Mouse (Mus musculus) intestine, embryonic 15.5 days (tissue): ENCODE measurements around the gene Iscu. TPM values are rescaled to one million over a fixed set of nuclear protein-coding genes. Genes with fewer than 3 reads are reported as not detected.
"Not testable (repeated sequence)": the region's sequence is repeated elsewhere in the genome, so short reads cannot be mapped to it uniquely, and the experiment has no call there.

Source experiments
- ATAC-seq: fragments of 200-750 bp; cut with Nextera tagmentation; 2 replicates; pipeline ENCODE4 v1.8.0; 2017; ENCODE audit warnings: moderate TSS enrichment, moderate library complexity
- H3K27ac ChIP-seq: fragments of 300-500 bp; sonication (generic); 2 replicates; pipeline ENCODE4 v1.5.1; 2015; ENCODE audit warnings: mild to moderate bottlenecking, inconsistent platforms
- H3K27me3 ChIP-seq: fragments of 300-500 bp; sonication (generic); replicated peaks from 2 replicates; pipeline ENCODE4 v1.6.1; 2015; ENCODE audit warnings: inconsistent platforms
- H3K36me3 ChIP-seq: fragments of 300-500 bp; sonication (generic); 2 replicates; pipeline ENCODE4 v1.6.1; 2015; ENCODE audit warnings: inconsistent platforms
- H3K4me1 ChIP-seq: fragments of 300-500 bp; sonication (generic); replicated peaks from 2 replicates; pipeline ENCODE4 v1.6.1; 2015; ENCODE audit warnings: inconsistent platforms
- H3K4me2 ChIP-seq: fragments of 300-500 bp; sonication (generic); replicated peaks from 2 replicates; pipeline ENCODE4 v1.6.1; 2015; ENCODE audit warnings: mild to moderate bottlenecking, inconsistent platforms
- H3K4me3 ChIP-seq: fragments of 300-500 bp; sonication (generic); replicated peaks from 2 replicates; pipeline ENCODE4 v1.5.1; 2015; ENCODE audit warnings: inconsistent platforms
- H3K9ac ChIP-seq: fragments of 300-500 bp; sonication (generic); 2 replicates; pipeline ENCODE4 v1.6.1; 2015; ENCODE audit warnings: inconsistent platforms
- H3K9me3 ChIP-seq: fragments of 300-500 bp; sonication (generic); 2 replicates; pipeline ENCODE4 v1.6.1; 2016; ENCODE audit warnings: inconsistent platforms
- WGBS: fragments of 180-500 bp; shearing (Covaris S2); methylation state at CpG from one replicate; pipeline ENCODE4 v1.1.7; 2015; 5-methylcytosine and 5-hydroxymethylcytosine counted together
- polyA plus RNA-seq: library from polyadenylated mRNA; unstranded; fragments of >200 nt; fragmentation: Nextera tagmentation; extraction: Ambion mirVana; gene quantifications from 2 replicates; pipeline ENCODE4 v1.2.1, GENCODE M21; 2015

Iscu gene
- polyA plus RNA-seq, 1 experiment from 2014 or later, result 115 TPM

DNA sequence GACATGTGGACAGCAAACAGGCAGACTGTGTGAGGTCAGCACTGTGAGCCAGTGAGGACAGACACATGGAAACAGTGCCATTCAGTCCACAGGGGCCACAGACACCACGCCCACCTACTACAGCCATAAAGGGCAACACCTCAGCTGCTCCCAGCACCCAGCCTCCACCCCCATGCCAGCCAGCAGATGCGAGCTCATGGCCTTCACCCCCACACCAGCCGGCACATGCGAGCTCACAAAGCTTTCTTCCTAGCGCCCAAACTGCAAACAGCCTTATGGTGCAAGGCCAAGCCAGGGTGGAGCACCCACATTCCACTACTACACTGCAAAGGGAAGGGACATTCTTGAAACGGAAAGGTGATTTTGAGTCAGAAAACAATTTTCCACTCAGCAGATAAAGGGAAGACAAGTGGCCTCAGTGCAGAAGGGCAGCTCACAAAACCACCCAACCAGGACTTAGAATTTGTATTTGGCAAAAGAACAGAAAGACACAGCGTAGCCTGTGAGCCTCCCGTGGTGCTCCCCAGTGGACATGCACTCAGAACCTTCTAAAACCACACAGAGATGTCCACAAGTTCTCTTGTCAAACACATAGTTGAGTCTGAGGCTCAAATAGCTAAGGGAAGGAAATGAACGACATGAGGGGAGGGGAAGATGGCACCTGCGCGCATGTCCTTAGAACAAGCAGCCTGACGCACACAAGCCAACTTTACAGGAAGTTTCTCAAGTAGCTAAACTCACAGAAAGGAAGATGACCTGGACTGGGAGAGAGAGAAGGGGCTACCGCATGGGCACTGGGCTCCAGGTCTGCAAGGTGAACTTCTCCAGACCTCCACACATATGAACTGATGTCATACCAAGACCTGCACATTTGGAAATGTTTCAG, 6.7 kb upstream of the Iscu start:
- H3K27ac ChIP-seq, result no peak overlapping the region
- H3K4me2 ChIP-seq, result no peak overlapping the region
- H3K36me3 ChIP-seq, result peaks cover 36% of the 10 kb centered on the region
- ATAC-seq, result peak; percentile 46; the same call in 1 of the 2 replicates
- no peak overlapping the region for H3K4me3 ChIP-seq
- H3K9me3 ChIP-seq, result no peaks in the 10 kb centered on the region
- no peaks in the 10 kb centered on the region for H3K27me3 ChIP-seq
- H3K4me1 ChIP-seq, result peaks cover 13% of the 10 kb centered on the region
- H3K9ac ChIP-seq, result no peak overlapping the region
- 78% methylated on average over 13 of the region's 13 CpGs for WGBS

DNA sequence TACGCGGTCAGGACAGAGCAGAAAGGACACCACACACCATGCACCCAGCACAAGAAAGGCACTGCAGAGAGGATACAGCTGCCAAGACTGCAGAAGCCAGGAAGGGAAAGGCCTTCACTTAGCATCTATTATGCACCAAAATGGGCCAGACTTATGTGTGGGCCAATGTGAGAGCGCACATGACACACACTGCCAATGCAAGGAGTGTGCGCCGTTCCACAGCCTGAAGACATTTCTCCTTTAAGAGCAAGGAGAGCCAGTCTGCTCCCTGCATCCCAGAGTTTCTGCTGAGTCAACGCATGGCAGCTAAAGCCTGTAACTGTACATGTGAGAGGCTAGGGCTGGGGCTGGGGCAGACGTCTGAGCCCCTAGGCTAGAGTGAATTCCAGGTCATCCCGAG, 3.7 kb upstream of the Iscu start:
- 94% methylated on average over 8 of the region's 8 CpGs for WGBS

DNA sequence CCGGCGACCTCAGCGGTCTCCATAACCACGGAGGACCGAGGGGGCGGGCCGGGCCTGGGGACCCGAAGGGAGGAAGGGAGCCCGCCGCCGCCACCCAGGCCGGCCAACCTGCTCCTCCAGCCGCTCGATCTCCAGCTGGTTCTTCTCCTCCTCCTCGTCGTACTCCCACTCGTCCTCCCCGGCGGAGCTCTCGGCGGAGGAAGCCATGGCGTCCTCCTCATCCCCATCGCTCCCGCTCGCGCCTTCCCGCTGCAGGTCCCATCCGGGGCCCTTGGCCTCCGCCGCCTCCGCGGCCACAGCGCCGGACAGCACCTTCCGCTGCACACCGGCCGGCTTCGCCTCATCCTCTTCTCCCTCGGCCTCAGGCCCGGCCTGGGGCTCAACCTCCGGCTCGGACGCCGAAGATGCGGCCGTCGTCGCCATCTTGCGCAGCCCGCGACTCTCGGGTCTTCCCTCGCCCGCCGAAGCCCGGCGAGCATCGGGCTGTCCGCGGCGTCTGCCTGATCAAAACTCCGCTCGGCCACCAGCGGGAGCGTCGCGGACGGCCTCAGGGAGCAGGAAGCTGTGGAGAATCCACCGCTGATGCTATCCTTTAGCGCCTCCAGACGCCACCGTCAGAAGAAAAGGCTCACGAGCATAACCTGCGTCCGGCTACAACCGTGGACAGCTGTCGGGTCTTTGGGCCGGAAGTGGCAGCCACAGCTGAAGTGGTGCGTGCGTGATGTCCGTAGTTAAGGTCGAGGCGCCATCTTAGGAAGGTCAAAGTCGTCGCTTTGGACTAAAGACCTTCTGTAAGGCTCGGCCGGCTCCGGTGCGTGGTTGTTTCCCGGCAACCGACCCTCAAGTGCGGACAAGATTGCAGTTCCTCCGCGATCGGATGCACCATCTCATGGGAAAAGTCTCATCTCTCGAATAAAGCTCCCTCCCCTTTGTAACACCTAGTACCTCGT, 1.1 kb upstream of the Iscu start:
- peak; percentile 83 for ATAC-seq
- Histone ChIP-seq H3K9me3 (no peaks in the 10 kb centered on the region), H3K27ac (peak overlapping the region; percentile 99), H3K9ac (peak overlapping the region; percentile 84), H3K4me1 (peaks cover 17% of the 10 kb centered on the region), H3K36me3 (peaks cover 16% of the 10 kb centered on the region; the same call in 1 of the 2 replicates), H3K4me3 (peak overlapping the region; percentile 73), H3K4me2 (peak overlapping the region; percentile 85), H3K27me3 (no peaks in the 10 kb centered on the region)
- under 1% methylated on average over 94 of the region's 97 CpGs for WGBS

More for the DNA sequence above, 3.7 kb upstream of the Iscu start:
- H3K4me3 ChIP-seq, result no peak overlapping the region
- no peak overlapping the region for H3K9ac ChIP-seq
- no peaks in the 10 kb centered on the region for H3K9me3 ChIP-seq
- no peak overlapping the region for H3K4me2 ChIP-seq
- H3K4me1 ChIP-seq, result peaks cover 16% of the 10 kb centered on the region
- no peaks in the 10 kb centered on the region for H3K27me3 ChIP-seq
- no peak overlapping the region for H3K27ac ChIP-seq
- no peak for ATAC-seq
- H3K36me3 ChIP-seq, result peaks cover 13% of the 10 kb centered on the region

DNA sequence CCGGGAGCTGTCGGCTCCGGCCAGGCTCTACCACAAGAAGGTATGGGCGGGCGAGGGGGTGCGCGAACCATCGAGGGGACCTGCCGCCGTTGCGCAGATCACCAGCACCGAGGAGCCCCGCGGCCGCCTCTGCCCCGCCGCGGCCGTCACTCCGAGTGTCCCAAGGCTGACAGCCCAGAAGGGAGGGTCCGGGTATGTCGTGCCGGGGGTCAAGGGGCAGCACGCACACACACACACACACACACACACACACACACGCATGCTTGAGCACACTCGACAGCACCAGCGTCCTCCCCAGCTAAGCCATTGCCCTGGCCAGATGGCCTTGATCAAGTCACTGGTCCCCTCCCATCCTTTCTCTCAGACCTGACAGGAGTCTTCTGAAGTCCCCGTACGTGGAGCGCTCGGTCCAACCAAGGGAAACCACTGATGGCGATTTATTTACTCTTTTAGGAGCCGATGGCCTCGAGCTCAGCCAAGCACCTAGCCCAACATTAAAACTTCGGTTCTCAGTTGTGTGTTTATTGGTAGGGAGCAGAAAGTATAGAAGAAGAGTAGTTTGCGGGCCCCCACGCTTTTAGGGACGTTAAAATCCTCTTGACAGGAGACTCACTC, 464 bp downstream of the Iscu start:
- Histone ChIP-seq H3K4me2 (peak overlapping the region; percentile 85), H3K27me3 (no peaks in the 10 kb centered on the region), H3K9me3 (no peaks in the 10 kb centered on the region), H3K9ac (peak overlapping the region; percentile 61), H3K36me3 (peaks cover 18% of the 10 kb centered on the region), H3K4me3 (peak overlapping the region; percentile 73), H3K4me1 (peaks cover 17% of the 10 kb centered on the region), H3K27ac (peak overlapping the region; percentile 18)
- 1% methylated on average over 38 of the region's 38 CpGs for WGBS
- ATAC-seq, result peak; percentile 54

DNA sequence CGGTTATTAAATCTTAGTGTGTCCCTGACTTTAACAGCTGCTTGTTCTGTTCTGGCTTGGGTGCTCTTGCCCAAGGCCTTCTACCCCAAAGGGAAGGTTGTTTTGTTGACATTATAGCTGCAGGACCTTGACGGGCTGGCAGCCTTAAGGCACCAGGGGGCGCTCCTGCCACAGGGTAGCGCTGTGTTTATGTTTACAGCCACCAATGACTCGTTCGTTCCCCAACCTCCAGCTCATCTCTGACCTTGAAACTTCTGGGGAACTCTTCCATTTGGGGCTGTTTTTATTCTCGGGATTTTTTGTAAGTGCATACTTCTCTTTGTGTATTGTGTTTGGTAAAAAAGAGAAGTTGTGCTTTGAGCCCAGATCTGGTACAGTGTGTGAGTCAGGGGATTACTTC, 1.1 kb downstream of the Iscu start:
- H3K27me3 ChIP-seq, result no peaks in the 10 kb centered on the region
- peak overlapping the region; percentile 85 for H3K4me2 ChIP-seq
- H3K36me3 ChIP-seq, result peaks cover 16% of the 10 kb centered on the region
- no peaks in the 10 kb centered on the region for H3K9me3 ChIP-seq
- 0 out of 2 replicates have a peak overlapping the region, but pooled peaks have one; percentile 61 for H3K9ac ChIP-seq
- 0% methylated on average over 7 of the region's 7 CpGs for WGBS
- peak overlapping the region; percentile 73 for H3K4me3 ChIP-seq
- 0 out of 2 replicates have a peak, but pooled peaks have one; percentile 21 for ATAC-seq
- peaks cover 17% of the 10 kb centered on the region for H3K4me1 ChIP-seq
- H3K27ac ChIP-seq, result no peak overlapping the region

DNA sequence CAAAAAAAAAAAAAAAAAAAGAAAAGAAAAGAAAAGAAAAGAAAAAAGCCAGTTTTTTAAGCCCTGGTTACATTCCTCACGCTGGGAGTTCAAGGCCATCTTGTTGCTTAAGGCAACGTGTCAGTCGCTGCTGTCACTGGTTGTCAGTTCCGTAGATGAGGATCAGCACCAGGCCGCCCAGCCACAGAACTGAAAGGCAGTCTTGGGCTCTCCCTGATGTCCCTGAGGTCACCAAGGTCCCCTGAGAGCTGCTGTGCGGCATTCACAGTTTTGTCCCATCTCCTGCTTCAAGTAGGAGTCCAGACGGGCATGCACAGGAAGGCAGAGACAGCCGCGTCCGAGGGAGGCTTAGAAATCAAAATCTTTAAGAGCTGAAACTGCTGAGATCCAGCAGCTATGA, 3.0 kb downstream of the Iscu start:
- H3K4me3 ChIP-seq, result no peak overlapping the region
- H3K4me2 ChIP-seq, result no peak overlapping the region
- no peaks in the 10 kb centered on the region for H3K27me3 ChIP-seq
- H3K27ac ChIP-seq, result no peak overlapping the region
- ATAC-seq, result no peak
- 92% methylated on average over 10 of the region's 10 CpGs for WGBS
- peaks cover 5% of the 10 kb centered on the region for H3K4me1 ChIP-seq
- no peak overlapping the region for H3K9ac ChIP-seq
- no peaks in the 10 kb centered on the region for H3K9me3 ChIP-seq
- H3K36me3 ChIP-seq, result peaks cover 16% of the 10 kb centered on the region

DNA sequence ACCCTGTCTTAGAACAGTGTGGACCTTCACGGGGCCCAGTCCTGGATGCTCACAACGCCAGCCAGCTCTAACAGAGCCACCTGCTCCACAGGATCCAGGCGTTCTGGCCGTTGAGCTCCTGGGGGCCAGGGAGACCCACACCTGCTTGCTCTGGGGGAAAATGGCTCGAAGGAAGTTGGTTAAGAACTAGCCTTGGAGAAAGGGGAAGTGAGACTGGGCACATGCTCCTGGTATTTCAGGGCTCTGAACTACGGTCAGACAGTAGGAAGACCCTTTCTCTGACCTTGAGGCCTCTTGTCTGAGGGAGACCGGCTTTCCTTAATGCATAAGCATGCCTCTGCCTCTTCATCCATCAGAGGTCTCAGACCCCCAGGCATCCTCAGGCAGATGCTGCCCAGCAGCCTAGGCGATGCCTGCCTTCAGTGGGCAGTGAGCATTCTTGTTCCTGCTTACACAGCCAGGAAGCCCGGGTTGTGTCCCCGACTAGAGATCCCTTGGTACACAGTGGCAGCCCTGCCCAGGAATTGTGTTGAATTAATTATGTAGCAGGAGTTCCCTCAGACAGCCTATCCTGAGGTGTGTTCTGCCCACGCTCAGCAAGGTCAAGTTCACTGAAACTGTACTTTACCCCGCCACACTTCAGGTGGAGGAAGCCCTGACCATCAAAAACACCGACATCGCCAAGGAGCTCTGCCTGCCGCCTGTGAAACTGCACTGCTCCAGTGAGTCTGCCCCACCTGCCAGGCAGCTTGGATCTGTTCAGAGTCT, 3.8 kb downstream of the Iscu start:
- H3K27me3 ChIP-seq, result no peaks in the 10 kb centered on the region
- 85% methylated on average over 15 of the region's 15 CpGs for WGBS
- ATAC-seq, result no peak

DNA sequence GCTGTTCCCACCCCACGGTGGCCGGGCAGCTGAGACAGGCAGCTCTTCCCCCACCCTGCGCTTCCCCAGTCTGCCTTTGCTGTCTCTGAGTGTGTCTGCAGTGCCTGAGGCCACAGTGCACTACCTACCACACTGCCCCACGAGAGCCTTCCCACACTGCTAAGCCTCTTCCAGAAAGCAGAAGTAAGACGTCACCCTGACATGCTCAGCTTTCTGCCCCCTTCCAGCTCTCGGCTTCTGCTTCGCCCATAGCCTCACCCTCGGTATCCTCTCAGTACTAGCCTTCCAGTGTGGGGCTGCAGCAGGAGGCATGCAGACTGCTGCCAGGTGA, 4.3 kb downstream of the Iscu start:
- Histone ChIP-seq H3K27ac (no peak overlapping the region), H3K9ac (no peak overlapping the region), H3K4me1 (peaks cover 4% of the 10 kb centered on the region), H3K4me3 (no peak overlapping the region), H3K4me2 (no peak overlapping the region), H3K9me3 (no peaks in the 10 kb centered on the region), H3K36me3 (peaks cover 16% of the 10 kb centered on the region), H3K27me3 (no peaks in the 10 kb centered on the region)
- ATAC-seq, result no peak
- WGBS, result 82% methylated on average over 8 of the region's 8 CpGs

More for the DNA sequence above, 3.8 kb downstream of the Iscu start:
- H3K36me3 ChIP-seq, result peaks cover 16% of the 10 kb centered on the region
- no peak overlapping the region for H3K4me2 ChIP-seq
- H3K27ac ChIP-seq, result no peak overlapping the region
- H3K4me3 ChIP-seq, result no peak overlapping the region
- H3K9me3 ChIP-seq, result no peaks in the 10 kb centered on the region
- H3K4me1 ChIP-seq, result peaks cover 4% of the 10 kb centered on the region
- no peak overlapping the region for H3K9ac ChIP-seq

DNA sequence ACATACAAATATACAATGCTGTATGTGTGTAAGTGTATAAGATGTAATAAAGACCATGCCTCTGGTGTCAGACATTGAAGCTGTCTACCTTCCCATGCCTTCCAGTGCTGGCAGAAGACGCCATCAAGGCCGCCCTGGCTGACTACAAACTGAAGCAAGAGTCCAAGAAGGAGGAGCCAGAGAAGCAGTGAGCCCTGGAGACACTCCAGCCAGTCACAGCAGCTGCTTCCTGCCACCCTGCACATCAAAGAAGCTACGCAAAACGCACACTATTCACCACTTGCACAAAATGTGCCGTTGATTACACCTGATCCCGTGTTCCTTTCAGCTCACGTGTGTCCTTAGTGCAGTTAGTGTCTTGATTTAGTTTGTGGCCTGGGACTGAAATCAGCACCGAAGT, 5.2 kb downstream of the Iscu start:
- H3K9ac ChIP-seq, H3K9me3 ChIP-seq, H3K4me2 ChIP-seq, H3K27me3 ChIP-seq, H3K27ac ChIP-seq, ATAC-seq, H3K4me1 ChIP-seq, H3K4me3 ChIP-seq: not testable (repeated sequence)
- peaks cover 16% of the 10 kb centered on the region for H3K36me3 ChIP-seq
- 88% methylated on average over 8 of the region's 8 CpGs for WGBS

DNA sequence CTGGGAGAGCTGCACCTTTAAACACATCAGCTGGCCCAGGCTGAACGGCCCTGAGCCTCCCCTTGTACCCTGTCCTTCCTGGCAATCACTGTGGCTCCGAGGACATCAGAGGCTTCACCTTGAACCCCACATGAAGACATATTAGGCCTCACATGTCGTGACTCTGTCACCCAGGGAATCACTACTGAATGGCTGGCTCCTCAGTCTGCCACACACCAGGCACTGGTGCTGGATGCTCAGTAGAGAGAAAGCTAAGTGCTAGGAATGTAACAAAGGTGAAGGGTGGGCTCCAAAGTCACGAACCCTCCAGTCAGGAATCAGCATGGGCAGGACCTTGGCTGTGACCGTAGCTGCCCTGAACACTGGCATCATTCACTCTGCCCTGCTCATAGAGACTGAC, 7.0 kb downstream of the Iscu start:
- Histone ChIP-seq H3K27me3 (no peaks in the 10 kb centered on the region; the same call in 1 of the 2 replicates), H3K9ac (no peak overlapping the region), H3K4me3 (no peak overlapping the region), H3K9me3 (no peaks in the 10 kb centered on the region), H3K4me1 (peaks cover 11% of the 10 kb centered on the region), H3K36me3 (peaks cover 14% of the 10 kb centered on the region), H3K4me2 (no peak overlapping the region), H3K27ac (no peak overlapping the region)
- WGBS, result 77% methylated on average over 5 of the region's 5 CpGs
- no peak for ATAC-seq

DNA sequence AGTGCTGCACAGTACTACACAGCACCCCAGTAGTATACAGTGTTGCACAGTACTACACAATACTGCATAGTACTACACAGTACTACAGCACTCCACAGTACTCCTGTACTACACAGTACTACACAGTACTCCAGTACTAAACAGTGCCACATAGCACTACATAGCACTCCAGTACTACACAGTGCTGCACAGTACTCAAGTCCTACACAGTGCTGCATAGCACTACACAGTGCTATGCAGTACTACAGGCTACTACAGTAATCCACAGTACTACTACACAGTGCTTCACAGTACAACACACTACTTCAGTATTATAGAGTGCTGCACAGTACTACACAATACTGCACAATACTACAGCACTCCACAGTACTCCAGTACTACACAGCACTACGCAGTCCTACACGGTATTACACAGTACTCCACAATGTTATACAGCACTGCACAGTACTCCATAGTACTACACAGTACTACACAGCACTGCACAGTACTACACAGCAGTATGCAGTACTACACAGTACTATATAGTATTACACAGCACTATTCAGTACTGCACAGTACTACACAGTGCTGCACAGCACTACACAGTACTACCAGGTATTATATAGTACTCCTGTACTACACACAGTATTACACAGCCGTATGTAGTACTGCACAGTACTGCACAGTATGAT, 7.7 kb downstream of the Iscu start:
- no peak for ATAC-seq
- Histone ChIP-seq H3K36me3 (peaks cover 13% of the 10 kb centered on the region), H3K9me3 (no peaks in the 10 kb centered on the region), H3K27ac (no peak overlapping the region), H3K4me3 (no peak overlapping the region), H3K9ac (no peak overlapping the region), H3K4me2 (no peak overlapping the region), H3K4me1 (peaks cover 11% of the 10 kb centered on the region), H3K27me3 (no peaks in the 10 kb centered on the region; the same call in 1 of the 2 replicates)
- 98% methylated on average over 3 of the region's 3 CpGs for WGBS
